Mouse (Mus musculus): ENCODE data around the gene Isoc2b. TPM values are rescaled to one million over a fixed set of nuclear protein-coding genes. Genes with fewer than 3 reads are reported as not detected.

Gene Isoc2b
- polyA plus RNA-seq (2014; fragmentation: Nextera tagmentation; extraction: Ambion mirVana), result 2.5 and 2.9 TPM in 2 replicates

- H3K9ac ChIP-seq (ENCODE audit: low read depth, low read length), result no peak within 1 kb of the TSS
- DNase-seq (ENCODE audit: low spot score), result no peak
- H3K27me3 ChIP-seq (ENCODE audit: control insufficient read depth, insufficient read depth, low read length), result no peaks in the 10 kb centered on the region
- no peak within 1 kb of the TSS for H3K27ac ChIP-seq (ENCODE audit: low read depth, low read length)
- no peak within 1 kb of the TSS for H3K4me2 ChIP-seq (replicated peaks; ENCODE audit: low read depth, low read length)
- no peaks in the 10 kb centered on the region for H3K4me1 ChIP-seq (replicated peaks; ENCODE audit: control insufficient read depth, insufficient read depth, low read length)
- WGBS, result 66% methylated on average over 6 of the region's 6 CpGs
- H3K9me3 ChIP-seq (ENCODE audit: control insufficient read depth, low read length), result no peaks in the 10 kb centered on the region
- no peaks in the 10 kb centered on the region for H3K36me3 ChIP-seq (ENCODE audit: control insufficient read depth, insufficient read depth, low read length)
- ATAC-seq (ENCODE audit: low FRiP score), result no peak
- H3K4me3 ChIP-seq (ENCODE audit: low read depth, low read length), result no peak within 1 kb of the TSS
Observed at GRCm38 (mm10) chr7:4870133-4870532, at the start of gene Isoc2b. Gene Isoc2b, minus strand, starts transcription at chr7:4870258.

GRCm38 (mm10) chr7:4919096-4919495 is 49.0 kb upstream of the Isoc2b start:
- Histone ChIP-seq H3K4me1 (replicated peaks; ENCODE audit: control insufficient read depth, insufficient read depth, low read length) (peaks cover 20% of the 10 kb centered on the region), H3K27me3 (ENCODE audit: control insufficient read depth, insufficient read depth, low read length) (no peaks in the 10 kb centered on the region), H3K4me3 (ENCODE audit: low read depth, low read length) (no peak overlapping the region), H3K27ac (ENCODE audit: low read depth, low read length) (no peak overlapping the region), H3K36me3 (ENCODE audit: control insufficient read depth, insufficient read depth, low read length) (0 out of 2 replicates have a peak, but pooled peaks cover 7% of the 10 kb centered on the region), H3K9ac (ENCODE audit: low read depth, low read length) (no peak overlapping the region), H3K9me3 (ENCODE audit: control insufficient read depth, low read length) (no peaks in the 10 kb centered on the region), H3K4me2 (replicated peaks; ENCODE audit: low read depth, low read length) (no peak overlapping the region)
- ATAC-seq (ENCODE audit: low FRiP score) (no peak), DNase-seq (ENCODE audit: low spot score) (no peak)
- 86% methylated on average over 20 of the region's 21 CpGs for WGBS

- Histone ChIP-seq H3K4me3 (ENCODE audit: low read depth, low read length) (no peak overlapping the region), H3K4me1 (replicated peaks; ENCODE audit: control insufficient read depth, insufficient read depth, low read length) (peaks cover 15% of the 10 kb centered on the region), H3K9ac (ENCODE audit: low read depth, low read length) (no peak overlapping the region), H3K36me3 (ENCODE audit: control insufficient read depth, insufficient read depth, low read length) (0 out of 2 replicates have a peak, but pooled peaks cover 7% of the 10 kb centered on the region), H3K4me2 (replicated peaks; ENCODE audit: low read depth, low read length) (no peak overlapping the region), H3K27me3 (ENCODE audit: control insufficient read depth, insufficient read depth, low read length) (no peaks in the 10 kb centered on the region), H3K9me3 (ENCODE audit: control insufficient read depth, low read length) (no peaks in the 10 kb centered on the region), H3K27ac (ENCODE audit: low read depth, low read length) (no peak overlapping the region)
- 91% methylated on average over 15 of the region's 15 CpGs for WGBS
- ATAC-seq (ENCODE audit: low FRiP score), result no peak
- DNase-seq (ENCODE audit: low spot score), result no peak
Observed at GRCm38 (mm10) chr7:4918681-4919080, 48.6 kb upstream of the Isoc2b start.

GRCm38 (mm10) chr7:4917494-4917893 is 47.4 kb upstream of the Isoc2b start:
- Histone ChIP-seq H3K4me1 (replicated peaks; ENCODE audit: control insufficient read depth, insufficient read depth, low read length) (peaks cover 9% of the 10 kb centered on the region), H3K27ac (ENCODE audit: low read depth, low read length) (no peak overlapping the region), H3K4me2 (replicated peaks; ENCODE audit: low read depth, low read length) (no peak overlapping the region), H3K9ac (ENCODE audit: low read depth, low read length) (no peak overlapping the region), H3K27me3 (ENCODE audit: control insufficient read depth, insufficient read depth, low read length) (no peaks in the 10 kb centered on the region), H3K9me3 (ENCODE audit: control insufficient read depth, low read length) (no peaks in the 10 kb centered on the region), H3K36me3 (ENCODE audit: control insufficient read depth, insufficient read depth, low read length) (0 out of 2 replicates have a peak, but pooled peaks cover 7% of the 10 kb centered on the region), H3K4me3 (ENCODE audit: low read depth, low read length) (no peak overlapping the region)
- ATAC-seq (ENCODE audit: low FRiP score) (no peak), DNase-seq (ENCODE audit: low spot score) (no peak)
- 96% methylated on average over 2 of the region's 2 CpGs for WGBS

GRCm38 (mm10) chr7:4915669-4916416 is 45.8 kb upstream of the Isoc2b start:
- Histone ChIP-seq H3K27me3 (ENCODE audit: control insufficient read depth, insufficient read depth, low read length) (no peaks in the 10 kb centered on the region), H3K4me2 (replicated peaks; ENCODE audit: low read depth, low read length) (peak overlapping the region; percentile 81), H3K9ac (ENCODE audit: low read depth, low read length) (peak overlapping the region; percentile 88), H3K27ac (ENCODE audit: low read depth, low read length) (peak overlapping the region; percentile 94), H3K36me3 (ENCODE audit: control insufficient read depth, insufficient read depth, low read length) (0 out of 2 replicates have a peak, but pooled peaks cover 7% of the 10 kb centered on the region), H3K4me3 (ENCODE audit: low read depth, low read length) (peak overlapping the region; percentile 65), H3K9me3 (ENCODE audit: control insufficient read depth, low read length) (no peaks in the 10 kb centered on the region), H3K4me1 (replicated peaks; ENCODE audit: control insufficient read depth, insufficient read depth, low read length) (peaks cover 4% of the 10 kb centered on the region; the same call in 1 of the 2 replicates)
- WGBS, result 20% methylated on average over 14 of the region's 14 CpGs
- DNase-seq (ENCODE audit: low spot score) (peak; percentile 54), ATAC-seq (ENCODE audit: low FRiP score) (peak; percentile 46)

GRCm38 (mm10) chr7:4915007-4915665 is 45.1 kb upstream of the Isoc2b start, which contains the start of gene Zfp628:
Gene Zfp628, plus strand, starts transcription at chr7:4915217.
- Histone ChIP-seq H3K4me2 (replicated peaks; ENCODE audit: low read depth, low read length) (peak within 1 kb of the TSS; percentile 81), H3K9ac (ENCODE audit: low read depth, low read length) (peak within 1 kb of the TSS; percentile 88), H3K4me3 (ENCODE audit: low read depth, low read length) (peak within 1 kb of the TSS; percentile 65), H3K9me3 (ENCODE audit: control insufficient read depth, low read length) (no peaks in the 10 kb centered on the region), H3K27ac (ENCODE audit: low read depth, low read length) (peak within 1 kb of the TSS; percentile 94), H3K27me3 (ENCODE audit: control insufficient read depth, insufficient read depth, low read length) (no peaks in the 10 kb centered on the region), H3K4me1 (replicated peaks; ENCODE audit: control insufficient read depth, insufficient read depth, low read length) (peaks cover 4% of the 10 kb centered on the region; the same call in 1 of the 2 replicates), H3K36me3 (ENCODE audit: control insufficient read depth, insufficient read depth, low read length) (0 out of 2 replicates have a peak, but pooled peaks cover 7% of the 10 kb centered on the region)
- ATAC-seq (ENCODE audit: low FRiP score) (peak; percentile 94), DNase-seq (ENCODE audit: low spot score) (peak; percentile 96)
- 1% methylated on average over 43 of the region's 56 CpGs for WGBS

- H3K36me3 ChIP-seq (ENCODE audit: control insufficient read depth, insufficient read depth, low read length), result no peaks in the 10 kb centered on the region
- WGBS, result 63% methylated on average over 5 of the region's 5 CpGs
- peaks cover 4% of the 10 kb centered on the region; the same call in 1 of the 2 replicates for H3K4me1 ChIP-seq (replicated peaks; ENCODE audit: control insufficient read depth, insufficient read depth, low read length)
- no peak overlapping the region for H3K4me2 ChIP-seq (replicated peaks; ENCODE audit: low read depth, low read length)
- H3K4me3 ChIP-seq (ENCODE audit: low read depth, low read length), result no peak overlapping the region
- DNase-seq (ENCODE audit: low spot score) (no peak), ATAC-seq (ENCODE audit: low FRiP score) (no peak)
- H3K9me3 ChIP-seq (ENCODE audit: control insufficient read depth, low read length), result no peaks in the 10 kb centered on the region
- H3K27ac ChIP-seq (ENCODE audit: low read depth, low read length), result no peak overlapping the region
- H3K9ac ChIP-seq (ENCODE audit: low read depth, low read length), result no peak overlapping the region
- no peaks in the 10 kb centered on the region for H3K27me3 ChIP-seq (ENCODE audit: control insufficient read depth, insufficient read depth, low read length)
Observed at GRCm38 (mm10) chr7:4912248-4912647, 42.2 kb upstream of the Isoc2b start.

- no peak overlapping the region for H3K4me2 ChIP-seq (replicated peaks; ENCODE audit: low read depth, low read length)
- no peak overlapping the region for H3K9ac ChIP-seq (ENCODE audit: low read depth, low read length)
- ATAC-seq (ENCODE audit: low FRiP score) (no peak), DNase-seq (ENCODE audit: low spot score) (peak; percentile 85)
- H3K4me3 ChIP-seq (ENCODE audit: low read depth, low read length), result no peak overlapping the region
- H3K27ac ChIP-seq (ENCODE audit: low read depth, low read length), result no peak overlapping the region
- no peaks in the 10 kb centered on the region for H3K27me3 ChIP-seq (ENCODE audit: control insufficient read depth, insufficient read depth, low read length)
- no peaks in the 10 kb centered on the region for H3K36me3 ChIP-seq (ENCODE audit: control insufficient read depth, insufficient read depth, low read length)
- 44% methylated on average over 9 of the region's 9 CpGs for WGBS
- H3K9me3 ChIP-seq (ENCODE audit: control insufficient read depth, low read length), result no peaks in the 10 kb centered on the region
- peaks cover under 1% of the 10 kb centered on the region; the same call in 1 of the 2 replicates for H3K4me1 ChIP-seq (replicated peaks; ENCODE audit: control insufficient read depth, insufficient read depth, low read length)
Observed at GRCm38 (mm10) chr7:4911561-4911960, 41.5 kb upstream of the Isoc2b start.
